Mouse (Mus musculus) C2C12 (cell line): Measurements from ENCODE around the gene Tbc1d2.

Experiments
- CEBPB ChIP-seq: IDR thresholded peaks from one replicate; pipeline ENCODE4 v1.6.1; 2011; ENCODE audit warnings: low read depth, mild to moderate bottlenecking, control low read depth, moderate library complexity
- CTCF ChIP-seq: IDR thresholded peaks from one replicate; pipeline ENCODE4 v1.5.1; 2011; ENCODE audit not compliant: control insufficient read depth, insufficient read depth, insufficient read length
- FOSL1 ChIP-seq: IDR thresholded peaks from one replicate; pipeline ENCODE4 v1.8.0; 2011; ENCODE audit warnings: mild to moderate bottlenecking, low read length; ENCODE audit not compliant: poor library complexity, insufficient read depth, severe bottlenecking
- MAX ChIP-seq: IDR thresholded peaks from one replicate; pipeline ENCODE4 v1.6.1; 2011; ENCODE audit warnings: mild to moderate bottlenecking, control low read depth
- MYOD1 ChIP-seq: IDR thresholded peaks from one replicate; pipeline ENCODE4 v1.6.1; 2011; ENCODE audit warnings: low read depth; ENCODE audit not compliant: control insufficient read depth, insufficient read length
- MYOG ChIP-seq: IDR thresholded peaks from one replicate; pipeline ENCODE4 v1.6.1; 2011; ENCODE audit not compliant: control insufficient read depth, insufficient read length; ENCODE audit errors: extremely low read depth
- USF1 ChIP-seq: IDR thresholded peaks from one replicate; pipeline ENCODE4 v1.6.1; 2011; ENCODE audit warnings: low read depth, mild to moderate bottlenecking, control low read depth, moderate library complexity

- TF ChIP-seq CTCF, result no peak
- TF ChIP-seq CEBPB, result no peak
- TF ChIP-seq USF1, result no peak
- no peak for TF ChIP-seq MYOD1
- TF ChIP-seq MYOG, result no peak
- no peak for TF ChIP-seq MAX
- TF ChIP-seq FOSL1, result no peak
Measured at GRCm38 (mm10) chr4:46634881-46635280, 15.1 kb downstream of the Tbc1d2 start.
